Mouse (Mus musculus) limb, embryonic 11.5 days (tissue): Measurements from ENCODE around the gene Cnot8. TPM values are rescaled to one million over a fixed set of nuclear protein-coding genes. Genes with fewer than 3 reads are reported as not detected.
A peak's percentile ranks its signal among the peaks of the same experiment; 100 is the strongest.
"Not testable (repeated sequence)": the region's sequence is repeated elsewhere in the genome, so short reads cannot be mapped to it uniquely, and the experiment has no call there.

Experiments used
- ATAC-seq: fragments of 200-750 bp; cut with Nextera tagmentation; 2 replicates; pipeline ENCODE4 v1.8.0; 2017; ENCODE audit warnings: low read depth; ENCODE audit not compliant: insufficient number of reproducible peaks, low FRiP score, low TSS enrichment
- DNase-seq: peaks from one replicate; pipeline ENCODE4 v3.0.0-alpha.2; 2015; ENCODE audit warnings: low spot score
- H3K27ac ChIP-seq: fragments of 300-500 bp; sonication (generic); replicated peaks from 2 replicates; pipeline ENCODE4 v1.5.1; 2014; ENCODE audit warnings: low read depth, mild to moderate bottlenecking, low read length
- H3K27me3 ChIP-seq: fragments of 300-500 bp; sonication (generic); 2 replicates; pipeline ENCODE4 v1.6.1; 2014; ENCODE audit warnings: mild to moderate bottlenecking, low read length, mixed read lengths; ENCODE audit not compliant: control insufficient read depth, insufficient read depth
- H3K36me3 ChIP-seq: fragments of 300-500 bp; sonication (generic); 2 replicates; pipeline ENCODE4 v1.6.1; 2014; ENCODE audit warnings: mild to moderate bottlenecking, low read length, moderate library complexity, mixed read lengths; ENCODE audit not compliant: control insufficient read depth, insufficient read depth
- H3K4me1 ChIP-seq: fragments of 300-500 bp; sonication (generic); 2 replicates; pipeline ENCODE4 v1.6.1; 2014; ENCODE audit warnings: low read length, mixed read lengths; ENCODE audit not compliant: control insufficient read depth, insufficient read depth
- H3K4me2 ChIP-seq: fragments of 300-500 bp; sonication (generic); 2 replicates; pipeline ENCODE4 v1.6.1; 2014; ENCODE audit warnings: low read depth, mild to moderate bottlenecking, moderate library complexity; ENCODE audit not compliant: severe bottlenecking
- H3K4me3 ChIP-seq: fragments of 300-500 bp; sonication (generic); 2 replicates; pipeline ENCODE4 v1.5.1; 2014; ENCODE audit warnings: low read depth, low read length
- H3K9ac ChIP-seq: fragments of 300-500 bp; sonication (generic); 2 replicates; pipeline ENCODE4 v1.6.1; 2014; ENCODE audit warnings: mild to moderate bottlenecking, low read length
- H3K9me3 ChIP-seq: fragments of 300-500 bp; sonication (generic); 2 replicates; pipeline ENCODE4 v1.6.1; 2016; ENCODE audit warnings: low read length; ENCODE audit not compliant: control insufficient read depth
- WGBS: fragments of 180-500 bp; shearing (Covaris S2); extraction: QIAGEN DNeasy Blood & Tissue Kit; methylation state at CpG from one replicate; pipeline ENCODE4 v1.1.7; 2014; 5-methylcytosine and 5-hydroxymethylcytosine counted together
- polyA plus RNA-seq: library from polyadenylated mRNA; unstranded; fragments of >200 nt; fragmentation: Nextera tagmentation; extraction: Ambion mirVana; gene quantifications from 2 replicates; pipeline ENCODE4 v1.2.1, GENCODE M21; 2014

The Cnot8 gene
- polyA plus RNA-seq, 1 experiment from 2014 or later, result 104 TPM

GRCm38 (mm10) chr11:58092541-58092940 lies 11.4 kb upstream of the Cnot8 start:
- no peak overlapping the region for H3K4me3 ChIP-seq
- WGBS, result 54% methylated on average over 4 of the region's 4 CpGs
- H3K9ac ChIP-seq, result no peak overlapping the region
- H3K4me1 ChIP-seq, result no peaks in the 10 kb centered on the region
- H3K27ac ChIP-seq, result no peak overlapping the region
- H3K4me2 ChIP-seq, result peak overlapping the region; percentile 24; the same call in 1 of the 2 replicates
- DNase-seq (no peak), ATAC-seq (no peak)
- no peaks in the 10 kb centered on the region for H3K9me3 ChIP-seq
- no peaks in the 10 kb centered on the region for H3K36me3 ChIP-seq
- H3K27me3 ChIP-seq, result peaks cover 2% of the 10 kb centered on the region; the same call in 1 of the 2 replicates

- H3K9me3 ChIP-seq, result no peaks in the 10 kb centered on the region
- H3K36me3 ChIP-seq, result no peaks in the 10 kb centered on the region
- peak within 1 kb of the TSS; percentile 24; the same call in 1 of the 2 replicates for H3K4me2 ChIP-seq
- ATAC-seq, result 0 out of 2 replicates have a peak, but pooled peaks have one; percentile 66
- H3K27me3 ChIP-seq, result peaks cover 5% of the 10 kb centered on the region; the same call in 1 of the 2 replicates
- H3K4me3 ChIP-seq, result no peak within 1 kb of the TSS
- H3K9ac ChIP-seq, result no peak within 1 kb of the TSS
- peak; percentile 60 for DNase-seq
- no peak within 1 kb of the TSS for H3K27ac ChIP-seq
- 21% methylated on average over 12 of the region's 12 CpGs for WGBS
- no peaks in the 10 kb centered on the region for H3K4me1 ChIP-seq
Observed at GRCm38 (mm10) chr11:58093021-58093528, 10.9 kb upstream of the Cnot8 start, which contains the start of gene Gm12248. Gene Gm12248, minus strand, starts transcription at chr11:58093134.

DNA sequence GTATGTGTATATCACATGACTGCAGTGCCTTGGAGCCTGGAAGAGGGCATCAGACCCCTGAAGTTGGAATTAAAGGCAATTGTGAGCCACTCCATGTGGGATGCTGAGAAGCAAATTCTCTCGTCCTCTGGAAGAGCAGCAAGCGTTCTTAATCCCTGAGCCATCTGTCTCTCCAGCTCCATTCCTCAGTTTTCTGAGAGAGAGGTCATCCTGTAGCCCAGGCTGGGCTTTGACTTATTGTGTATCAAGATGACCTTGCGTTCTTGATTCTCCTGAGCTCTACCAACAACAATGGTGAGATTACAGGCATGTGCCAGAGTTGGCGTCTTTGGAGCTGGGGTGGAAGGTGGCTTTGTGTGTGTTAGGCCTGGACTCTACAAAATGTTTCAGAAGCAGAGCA lies 9.2 kb upstream of the Cnot8 start:
- Histone ChIP-seq H3K36me3 (no peaks in the 10 kb centered on the region), H3K9me3 (no peaks in the 10 kb centered on the region), H3K4me2 (no peak overlapping the region), H3K9ac (no peak overlapping the region), H3K4me1 (no peaks in the 10 kb centered on the region), H3K4me3 (no peak overlapping the region), H3K27me3 (peaks cover 5% of the 10 kb centered on the region; the same call in 1 of the 2 replicates), H3K27ac (no peak overlapping the region)
- WGBS, result 83% methylated on average over 4 of the region's 4 CpGs
- ATAC-seq, result no peak
- no peak for DNase-seq

DNA sequence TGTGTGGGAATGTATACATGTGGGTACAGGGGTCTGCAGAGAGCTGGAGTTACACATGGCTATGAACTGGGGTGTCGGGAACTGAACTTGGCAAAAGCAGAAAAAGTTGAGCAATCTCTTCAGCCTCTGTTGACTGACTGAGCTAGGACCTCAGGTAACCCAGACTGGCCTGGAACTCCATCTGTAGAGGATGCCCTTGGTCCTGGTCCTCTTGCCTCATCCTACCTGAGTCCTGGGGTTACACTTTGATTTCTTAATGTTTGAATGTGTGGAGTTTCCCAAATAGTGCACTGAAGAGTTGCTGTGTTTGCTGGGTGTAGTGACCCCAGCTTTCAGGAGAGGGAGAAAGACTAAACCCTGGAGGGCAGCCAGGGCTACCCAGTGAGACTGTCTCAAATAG lies 8.4 kb upstream of the Cnot8 start:
- WGBS, result 82% methylated on average over 1 of the region's 1 CpGs
- Histone ChIP-seq H3K4me3 (no peak overlapping the region), H3K4me2 (no peak overlapping the region), H3K36me3 (no peaks in the 10 kb centered on the region), H3K4me1 (no peaks in the 10 kb centered on the region), H3K27me3 (peaks cover 5% of the 10 kb centered on the region; the same call in 1 of the 2 replicates), H3K9me3 (no peaks in the 10 kb centered on the region), H3K9ac (no peak overlapping the region), H3K27ac (no peak overlapping the region)
- no peak for ATAC-seq
- DNase-seq, result no peak

DNA sequence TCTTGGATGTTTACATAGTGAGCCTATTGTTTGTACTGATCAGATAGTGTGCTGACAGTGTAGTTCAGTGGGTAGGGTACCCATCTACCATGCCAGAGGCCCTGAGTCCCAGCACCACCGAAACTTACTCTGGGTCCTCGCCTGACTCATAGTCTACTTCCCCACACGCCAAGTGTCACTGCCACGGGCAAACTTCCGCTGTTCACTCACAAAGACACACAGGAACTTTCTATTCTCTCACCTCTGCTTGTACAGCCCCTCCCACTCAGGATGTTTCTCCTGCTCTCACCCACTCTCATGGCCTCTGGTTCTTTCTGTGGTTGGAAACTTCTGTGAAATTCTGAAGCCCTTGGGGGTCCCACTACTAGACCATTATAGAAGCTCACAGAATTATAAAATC lies 7.8 kb upstream of the Cnot8 start:
- ATAC-seq, result no peak
- 77% methylated on average over 5 of the region's 5 CpGs for WGBS
- Histone ChIP-seq H3K4me3 (no peak overlapping the region), H3K4me2 (no peak overlapping the region), H3K9me3 (no peaks in the 10 kb centered on the region), H3K27me3 (peaks cover 5% of the 10 kb centered on the region; the same call in 1 of the 2 replicates), H3K9ac (no peak overlapping the region), H3K4me1 (no peaks in the 10 kb centered on the region), H3K27ac (no peak overlapping the region), H3K36me3 (no peaks in the 10 kb centered on the region)
- DNase-seq, result no peak

- H3K4me3 ChIP-seq, result peak overlapping the region; percentile 33; the same call in 1 of the 2 replicates
- H3K9me3 ChIP-seq, result no peaks in the 10 kb centered on the region
- H3K36me3 ChIP-seq, result no peaks in the 10 kb centered on the region
- H3K27ac ChIP-seq, result no peak overlapping the region
- no peak for ATAC-seq
- 51% methylated on average over 20 of the region's 20 CpGs for WGBS
- H3K9ac ChIP-seq, result no peak overlapping the region
- H3K27me3 ChIP-seq, result peaks cover 5% of the 10 kb centered on the region; the same call in 1 of the 2 replicates
- H3K4me1 ChIP-seq, result no peaks in the 10 kb centered on the region
- DNase-seq, result peak; percentile 29
- H3K4me2 ChIP-seq, result peak overlapping the region; percentile 74; the same call in 1 of the 2 replicates
Observed at GRCm38 (mm10) chr11:58096821-58097620, 6.9 kb upstream of the Cnot8 start.

- 0 out of 2 replicates have a peak, but pooled peaks have one; percentile 41 for ATAC-seq
- H3K4me1 ChIP-seq, result peaks cover 3% of the 10 kb centered on the region; the same call in 1 of the 2 replicates
- WGBS, result under 1% methylated on average over 33 of the region's 38 CpGs
- peak overlapping the region; percentile 74 for H3K4me2 ChIP-seq
- H3K36me3 ChIP-seq, result no peaks in the 10 kb centered on the region
- no peak overlapping the region for H3K9ac ChIP-seq
- peak; percentile 43 for DNase-seq
- H3K27me3 ChIP-seq, result peaks cover 5% of the 10 kb centered on the region; the same call in 1 of the 2 replicates
- H3K27ac ChIP-seq, result no peak overlapping the region
- peak overlapping the region; percentile 33 for H3K4me3 ChIP-seq
- no peaks in the 10 kb centered on the region for H3K9me3 ChIP-seq
Observed at GRCm38 (mm10) chr11:58097621-58098365, 6.2 kb upstream of the Cnot8 start.

GRCm38 (mm10) chr11:58098366-58098720 lies 5.6 kb upstream of the Cnot8 start:
- 53% methylated on average over 5 of the region's 5 CpGs for WGBS

More at GRCm38 (mm10) chr11:58098366-58098720, 5.6 kb upstream of the Cnot8 start:
- not testable (repeated sequence) for DNase-seq, H3K4me2 ChIP-seq, H3K9me3 ChIP-seq, ATAC-seq, H3K9ac ChIP-seq, H3K36me3 ChIP-seq, H3K27me3 ChIP-seq, H3K4me1 ChIP-seq, H3K4me3 ChIP-seq, H3K27ac ChIP-seq
